Mouse (Mus musculus): ENCODE results near the gene Zfp523.
A peak's percentile ranks its signal among the peaks of the same experiment; 100 is the strongest.

Gene Zfp523

DNA sequence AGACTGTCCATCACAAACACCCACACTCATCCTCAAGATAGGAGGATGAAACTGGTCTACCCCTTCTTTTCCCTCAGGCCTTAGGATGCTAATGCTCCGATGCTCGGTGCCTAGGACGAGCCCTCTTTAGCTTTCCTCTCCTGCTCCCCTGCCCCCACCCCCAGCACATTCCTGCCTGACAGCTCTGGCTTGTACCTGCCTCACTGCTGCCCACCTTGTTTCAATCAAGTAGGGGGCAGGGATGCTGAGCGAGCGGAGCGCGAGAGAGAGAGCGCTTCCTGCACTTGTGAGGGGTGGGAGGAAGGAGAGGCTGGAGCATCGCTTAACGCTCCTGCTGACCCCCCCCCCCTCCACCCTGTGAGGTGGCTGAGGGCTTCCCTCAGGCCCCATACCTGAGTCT lies 16.6 kb upstream of the Zfp523 start:
- no peak for DNase-seq (ENCODE audit: low read depth, low spot score)

DNA sequence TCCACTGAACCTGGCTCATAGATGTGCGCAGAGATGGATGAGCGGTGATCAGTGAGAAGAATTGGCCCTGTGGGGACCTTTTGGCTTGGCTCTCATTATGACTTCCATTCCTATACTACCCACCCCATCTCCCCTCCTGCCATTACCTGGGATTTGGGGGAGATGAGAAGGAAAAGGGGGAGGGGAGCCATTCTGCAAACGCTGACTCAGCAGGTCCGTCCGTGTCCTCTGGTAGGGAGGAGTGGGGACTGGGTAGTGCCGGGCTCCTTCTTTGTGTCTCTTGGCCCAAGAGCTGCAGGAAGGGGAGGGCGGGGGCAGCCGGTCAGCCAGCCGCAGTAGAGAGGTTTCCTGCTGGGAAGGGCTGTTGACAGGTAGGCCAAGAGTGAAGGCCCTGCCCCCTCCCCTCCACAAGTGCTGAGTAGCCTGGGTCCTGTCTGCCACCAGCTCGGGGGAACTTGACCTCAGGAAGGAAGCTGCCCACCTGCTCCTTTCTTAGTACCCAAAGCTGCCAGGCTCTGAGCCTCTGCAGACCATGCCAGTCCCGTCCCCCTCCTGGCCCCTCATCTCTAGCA lies 15.5 kb upstream of the Zfp523 start:
- DNase-seq (ENCODE audit: low read depth, low spot score) = no peak

DNA sequence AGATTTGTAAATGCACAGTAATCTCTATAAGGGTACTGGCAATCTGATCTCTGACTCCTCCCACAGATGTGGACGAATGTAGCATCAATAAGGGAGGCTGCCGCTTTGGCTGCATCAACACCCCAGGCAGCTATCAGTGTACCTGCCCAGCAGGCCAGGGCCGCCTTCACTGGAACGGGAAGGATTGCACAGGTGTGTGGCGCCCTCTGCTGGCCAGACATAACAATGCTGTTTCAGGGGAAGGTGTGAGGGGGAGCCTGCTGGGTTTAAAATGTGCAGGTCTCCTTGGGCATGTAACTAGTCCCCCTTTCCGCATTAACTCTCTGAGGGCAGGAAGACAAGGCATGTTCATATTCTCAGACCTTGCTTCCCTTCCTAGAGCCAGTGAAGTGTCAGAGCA lies 13.3 kb upstream of the Zfp523 start:
- peak; percentile 86 for DNase-seq (ENCODE audit: low read depth, low spot score)

DNA sequence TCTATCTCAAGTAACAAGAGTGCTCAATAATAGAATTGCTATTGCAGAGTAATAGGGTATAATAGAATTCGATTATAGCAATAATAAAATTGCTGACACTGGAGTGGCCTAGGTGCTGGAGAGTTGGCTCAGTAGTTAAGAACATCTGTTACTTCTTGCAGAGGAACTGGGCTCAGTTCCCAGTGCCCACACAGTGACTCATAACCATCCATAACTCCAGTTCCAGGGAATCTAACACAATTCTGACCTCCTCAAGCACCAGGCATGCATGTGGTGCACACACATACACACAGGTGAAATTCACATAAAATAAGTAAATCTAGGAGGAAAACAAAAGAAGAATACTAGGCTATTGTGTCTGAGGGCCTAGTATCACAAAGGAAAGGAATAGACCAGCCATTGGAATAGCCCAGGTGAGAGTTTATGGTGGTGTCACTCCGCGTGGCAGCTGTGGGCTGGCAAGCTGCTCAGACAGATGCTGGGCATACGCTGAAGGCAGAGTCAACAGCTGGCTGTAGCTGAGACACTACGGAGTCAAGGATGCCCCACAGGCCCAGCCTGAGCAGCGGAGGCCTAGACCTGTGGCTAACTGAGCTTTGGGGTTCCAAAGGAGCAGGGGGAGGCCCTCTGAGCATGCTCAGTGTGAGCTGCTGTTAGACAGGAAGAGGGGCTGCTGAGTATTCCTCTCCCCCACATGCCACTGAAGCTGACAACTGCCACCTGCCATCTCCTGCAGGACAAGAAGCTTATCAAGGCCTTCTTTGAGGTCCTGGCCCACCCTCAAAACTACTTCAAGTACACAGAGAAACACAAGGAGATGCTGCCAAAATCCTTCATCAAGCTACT lies 6.2 kb upstream of the Zfp523 start:
- DNase-seq (ENCODE audit: low read depth, low spot score) = no peak

DNA sequence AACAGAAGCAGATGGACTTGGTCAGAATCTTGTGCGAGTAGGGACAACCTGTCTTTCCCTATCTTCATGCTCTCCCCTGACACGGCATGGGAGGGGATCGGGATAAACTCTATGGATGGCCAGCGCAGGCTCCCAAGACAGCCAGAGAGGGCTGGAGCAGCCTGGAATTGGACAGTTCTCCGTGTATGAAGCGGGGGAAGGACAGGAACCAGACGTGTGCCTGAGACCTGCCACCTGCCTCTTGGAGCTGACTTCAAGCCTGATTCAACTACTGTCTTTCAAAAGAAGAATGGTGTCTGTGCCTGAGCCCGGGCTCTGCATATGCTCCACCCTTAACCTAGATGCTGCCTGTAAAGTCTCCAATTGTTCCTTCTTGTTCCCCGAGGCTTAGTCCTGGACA lies 4.2 kb upstream of the Zfp523 start:
- DNase-seq (ENCODE audit: low read depth, low spot score) = peak; percentile 46

DNA sequence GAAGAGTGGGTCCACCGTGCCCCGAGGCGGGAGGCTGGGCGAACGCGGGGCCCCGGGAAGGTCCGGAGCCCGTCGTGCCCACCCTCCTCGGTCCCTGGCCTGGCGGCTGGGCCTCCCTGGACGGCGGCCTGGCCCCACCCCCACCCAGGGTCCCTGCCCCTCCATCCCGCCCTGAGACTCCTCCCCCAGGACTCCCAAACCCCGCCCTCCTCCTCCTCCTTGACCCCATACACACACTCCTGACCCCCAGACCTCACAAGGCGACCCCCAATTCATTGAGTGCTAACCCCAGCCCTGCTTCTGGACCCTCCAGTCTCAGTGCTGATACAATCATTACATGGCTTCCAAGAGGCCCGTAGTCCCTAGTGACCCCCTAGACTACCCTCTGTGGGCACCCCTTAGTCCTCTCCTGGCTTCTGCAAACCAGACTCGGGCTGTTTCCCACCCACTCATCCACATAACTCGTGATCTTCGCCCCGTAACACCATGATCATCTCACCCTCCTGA lies 664 bp downstream of the Zfp523 start:
- peak; percentile 79 for DNase-seq (ENCODE audit: low read depth, low spot score)

DNA sequence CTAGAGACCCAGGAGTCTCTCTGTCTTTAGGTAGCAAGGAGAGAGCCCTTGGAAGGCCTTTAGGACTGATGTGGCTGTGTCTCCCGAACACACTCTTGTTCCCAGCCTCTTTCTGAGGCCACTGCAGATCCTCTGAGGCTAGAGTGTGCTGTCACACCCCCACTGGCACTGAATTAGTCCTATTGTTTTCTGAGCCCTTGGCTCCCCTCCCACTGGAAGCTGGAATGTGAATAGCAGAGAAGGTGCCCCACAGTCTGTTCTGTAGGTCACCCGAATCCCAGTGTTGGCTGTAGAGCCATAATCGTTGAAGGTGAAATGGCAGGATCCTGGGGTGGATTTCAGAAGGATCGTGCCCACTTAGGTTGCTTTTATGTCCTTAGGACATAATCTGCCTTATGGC lies 3.4 kb downstream of the Zfp523 start:
- DNase-seq (ENCODE audit: low read depth, low spot score) = peak; percentile 67

DNA sequence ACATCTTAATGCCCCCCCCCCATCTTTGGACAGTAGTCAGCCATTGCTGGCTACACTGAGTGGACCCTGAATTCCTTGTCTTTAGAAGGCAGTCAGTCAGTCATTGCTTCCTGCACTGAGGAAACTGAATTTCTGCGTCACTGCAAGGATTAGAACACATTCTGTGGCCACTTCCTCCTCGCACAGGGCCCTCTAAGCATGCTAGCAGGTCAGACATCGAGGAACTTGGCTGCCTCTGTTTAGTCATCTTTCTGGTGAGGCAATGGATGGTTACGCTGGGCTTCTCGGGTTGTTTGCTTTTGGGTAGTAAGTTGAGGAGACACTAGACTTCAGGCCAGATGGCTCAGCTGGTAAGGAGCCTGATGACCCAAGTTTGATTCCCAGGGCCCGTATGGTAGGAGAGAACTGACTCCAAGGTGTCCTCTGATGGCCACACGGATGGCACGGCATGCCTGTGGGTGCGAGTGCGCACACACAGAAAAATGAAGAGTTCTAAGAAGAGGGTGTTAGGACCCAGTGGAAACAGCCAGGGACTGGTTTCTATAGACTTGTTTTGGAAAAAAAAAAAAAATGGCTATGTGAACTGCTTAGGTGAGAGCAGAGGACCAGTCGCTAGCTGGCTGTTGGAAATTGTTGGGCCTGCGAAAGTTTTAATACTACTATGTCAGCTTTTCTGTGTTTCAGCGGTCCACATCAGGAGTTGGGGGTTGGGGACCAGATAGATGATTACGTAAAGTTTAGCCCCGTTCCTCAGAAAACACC lies 4.0 kb downstream of the Zfp523 start:
- DNase-seq (ENCODE audit: low read depth, low spot score) = no peak

DNA sequence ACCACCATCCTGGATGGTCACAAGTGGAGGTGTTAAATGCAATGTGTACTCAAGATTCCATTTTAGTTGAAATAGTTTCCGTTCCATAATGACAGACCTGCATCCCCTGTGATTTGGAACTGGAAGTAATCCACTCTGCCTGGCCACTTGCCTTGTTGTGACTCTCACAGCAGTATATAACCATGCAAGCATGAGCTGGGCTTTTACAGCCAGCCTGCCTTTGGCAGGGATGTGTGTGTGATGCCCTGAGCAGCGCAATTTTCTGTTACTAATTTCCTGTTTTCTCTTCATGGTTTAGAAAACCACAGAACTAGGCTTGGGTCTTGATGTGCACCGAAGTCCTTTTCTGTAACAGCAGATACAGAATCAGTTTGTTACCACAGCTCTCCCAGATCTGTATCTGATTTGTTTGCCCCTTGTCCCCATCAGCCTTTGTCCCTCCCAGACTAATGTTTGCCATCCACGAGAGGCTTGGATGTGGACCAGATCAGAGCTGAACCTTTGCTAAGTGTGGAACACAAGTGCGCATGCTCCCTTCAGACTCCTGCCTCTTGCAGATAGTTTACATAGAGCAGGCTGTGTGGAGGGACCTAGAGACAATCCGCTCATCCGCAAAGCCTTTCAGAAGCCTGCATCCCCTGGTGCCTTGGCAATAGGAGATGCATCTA lies 8.2 kb downstream of the Zfp523 start:
- no peak for DNase-seq (ENCODE audit: low read depth, low spot score)

DNA sequence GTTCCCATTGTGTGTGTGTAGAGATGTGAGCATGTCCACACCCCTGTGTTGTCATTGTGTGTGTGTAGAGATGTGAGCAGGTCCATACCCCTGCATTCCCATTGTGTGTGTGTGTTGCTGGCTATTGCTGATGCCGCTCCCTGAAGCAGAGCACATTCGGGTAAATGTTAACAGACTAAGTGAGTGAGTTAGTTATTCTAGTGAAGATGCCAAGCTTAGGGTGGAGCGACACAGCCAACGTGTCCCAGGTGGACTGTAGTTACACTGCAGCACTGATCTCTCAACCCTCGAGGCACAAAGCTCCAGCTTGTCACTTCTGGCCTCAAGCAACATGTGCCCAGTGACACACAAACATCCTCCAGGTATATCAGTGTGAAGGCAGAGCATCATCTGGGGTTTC lies 11.4 kb downstream of the Zfp523 start:
- no peak for DNase-seq (ENCODE audit: low read depth, low spot score)

DNA sequence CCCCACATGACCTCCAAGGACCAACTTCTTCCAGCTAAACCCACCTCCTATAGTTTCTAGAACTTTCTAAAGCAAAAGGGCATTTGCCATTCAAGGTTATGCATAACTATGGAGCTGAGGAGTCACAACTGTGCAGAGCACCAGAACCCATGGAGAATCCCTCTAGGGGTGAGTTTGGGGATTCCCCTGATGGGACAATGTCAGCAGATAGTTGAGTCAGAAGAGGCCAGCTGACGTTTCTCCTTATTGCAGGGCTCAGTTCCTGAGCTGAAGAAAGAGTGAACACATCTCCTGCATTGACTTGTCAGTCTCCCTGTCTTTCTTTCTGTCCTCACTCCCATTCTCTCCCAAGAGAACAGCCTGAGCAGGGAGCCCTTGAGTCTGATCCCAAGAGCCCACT lies 15.8 kb downstream of the Zfp523 start:
- DNase-seq (ENCODE audit: low read depth, low spot score) = no peak

DNA sequence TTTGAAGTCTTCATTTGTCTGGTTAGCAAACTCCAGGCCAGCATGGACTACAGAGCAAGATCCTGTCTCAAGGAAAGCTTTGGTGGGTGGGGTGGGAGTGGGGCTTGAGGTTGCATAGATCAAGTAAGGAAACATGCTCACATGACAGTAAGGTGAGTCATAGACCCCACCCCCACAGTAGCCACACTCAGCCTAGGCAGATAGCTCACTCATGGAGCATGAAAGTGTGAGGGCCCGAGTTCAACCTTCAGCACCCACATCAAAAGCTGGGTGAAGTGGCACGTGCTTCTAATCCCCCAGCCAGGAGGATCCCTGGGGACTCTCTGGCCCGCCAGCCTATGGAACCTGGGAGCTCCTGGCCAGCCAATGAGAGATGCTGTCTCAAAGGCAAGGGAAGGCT lies 16.6 kb downstream of the Zfp523 start:
- DNase-seq (ENCODE audit: low read depth, low spot score) = no peak

DNA sequence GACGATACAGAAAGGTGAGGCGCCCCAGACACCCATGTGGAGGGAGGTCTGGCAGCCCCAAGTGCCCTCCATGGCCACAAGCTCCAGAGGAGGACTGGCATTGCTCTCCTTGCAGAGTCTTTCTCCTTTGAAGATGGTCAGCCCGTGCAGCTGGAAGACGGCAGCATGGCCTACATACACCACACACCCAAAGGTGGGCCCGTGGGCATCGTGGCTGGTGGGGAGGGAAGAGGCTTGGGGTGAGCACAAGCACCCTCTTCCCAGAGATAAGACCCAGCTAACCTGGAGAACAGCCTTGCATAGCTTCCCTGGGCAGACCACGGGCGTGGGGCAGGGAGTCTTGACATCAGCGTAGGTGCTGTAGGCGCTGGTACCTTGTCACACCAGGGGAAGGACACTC lies 18.1 kb downstream of the Zfp523 start:
- no peak for DNase-seq (ENCODE audit: low read depth, low spot score)

DNA sequence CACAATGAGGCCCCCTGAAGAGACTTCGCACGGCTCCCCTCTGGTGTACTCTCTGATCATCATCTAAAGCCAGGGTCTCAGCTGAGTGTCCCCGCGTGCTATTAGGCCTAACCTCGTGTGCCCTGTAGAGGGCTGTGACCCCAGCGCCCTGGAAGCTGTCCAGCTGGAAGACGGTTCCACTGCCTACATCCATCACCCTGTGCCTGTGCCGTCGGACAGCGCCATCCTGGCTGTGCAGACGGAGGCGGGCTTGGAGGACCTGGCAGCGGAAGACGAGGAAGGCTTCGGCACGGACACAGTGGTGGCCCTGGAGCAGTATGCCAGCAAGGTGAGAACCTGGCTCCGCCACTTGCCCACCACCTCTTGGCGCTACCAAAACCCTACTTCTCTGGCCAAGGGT lies 20.7 kb downstream of the Zfp523 start:
- DNase-seq (ENCODE audit: low read depth, low spot score) = no peak

DNA sequence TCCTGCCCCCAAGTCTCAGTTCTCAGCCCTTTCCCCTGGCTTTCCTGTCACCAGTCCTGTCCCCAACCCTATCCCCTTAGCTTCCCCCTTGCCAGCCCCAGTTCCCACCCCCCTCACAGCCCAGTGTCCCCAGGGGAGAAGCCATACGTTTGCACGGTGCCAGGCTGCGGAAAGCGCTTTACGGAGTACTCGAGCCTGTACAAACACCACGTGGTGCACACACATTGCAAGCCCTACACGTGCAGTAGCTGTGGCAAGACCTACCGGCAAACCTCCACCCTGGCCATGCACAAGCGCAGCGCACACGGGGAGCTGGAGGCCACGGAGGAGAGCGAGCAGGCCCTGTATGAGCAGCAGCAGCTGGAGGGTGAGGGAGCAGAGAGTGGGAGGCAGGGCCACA lies 25.1 kb downstream of the Zfp523 start:
- DNase-seq (ENCODE audit: low read depth, low spot score) = no peak

DNA sequence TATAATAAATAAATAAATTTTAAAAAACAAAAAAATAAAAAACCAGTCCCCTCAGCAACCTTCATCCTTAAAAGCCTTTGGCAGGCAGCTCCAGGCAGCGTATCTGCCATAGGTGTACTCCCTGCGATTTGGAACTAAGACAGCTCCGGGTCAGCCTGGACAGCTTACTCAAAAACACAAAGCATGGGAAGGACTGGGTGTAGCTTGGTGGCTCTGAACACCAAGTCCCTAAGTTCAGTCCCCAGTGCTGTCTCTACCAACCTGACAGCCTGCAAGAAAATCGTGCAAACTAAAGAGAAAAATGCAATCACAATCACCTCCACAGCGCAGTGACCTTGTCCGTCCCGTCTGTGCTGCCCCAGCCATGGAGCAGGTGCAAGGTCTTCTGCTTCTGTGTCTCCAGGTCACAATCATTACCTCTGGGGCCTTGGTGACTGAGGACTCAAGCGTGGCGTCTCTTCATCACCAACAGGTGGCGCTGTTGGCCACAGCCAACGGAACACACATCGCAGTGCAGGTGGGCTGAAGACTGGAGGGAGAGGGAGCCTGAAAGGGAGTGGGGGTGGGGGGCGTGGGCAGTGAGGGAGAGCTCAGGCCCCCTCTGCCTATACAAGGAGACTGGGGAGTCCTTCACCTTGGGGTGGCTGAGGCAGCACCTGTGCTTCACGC lies 27.3 kb downstream of the Zfp523 start:
- DNase-seq (ENCODE audit: low read depth, low spot score) = peak; percentile 89

DNA sequence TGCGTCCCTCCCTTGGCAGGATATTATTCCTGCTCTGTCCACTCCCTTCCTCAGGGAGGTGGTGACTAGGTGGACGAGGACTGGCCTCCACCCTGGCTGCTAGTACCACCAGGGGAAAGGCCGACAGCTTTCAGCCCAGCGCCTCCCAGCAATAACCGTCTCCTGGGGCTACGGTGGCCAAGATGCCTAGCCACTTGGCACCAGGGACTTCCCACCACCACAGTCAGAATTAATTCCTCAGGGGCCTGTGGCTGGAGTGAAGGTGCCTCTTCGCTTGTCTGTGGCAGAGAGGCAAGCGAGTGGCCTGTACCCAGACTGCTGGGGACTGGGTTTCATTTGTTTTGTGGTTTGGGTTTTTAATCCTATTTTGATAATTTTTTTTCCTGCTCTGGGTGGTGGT lies 28.5 kb downstream of the Zfp523 start:
- DNase-seq (ENCODE audit: low read depth, low spot score) = no peak

DNA sequence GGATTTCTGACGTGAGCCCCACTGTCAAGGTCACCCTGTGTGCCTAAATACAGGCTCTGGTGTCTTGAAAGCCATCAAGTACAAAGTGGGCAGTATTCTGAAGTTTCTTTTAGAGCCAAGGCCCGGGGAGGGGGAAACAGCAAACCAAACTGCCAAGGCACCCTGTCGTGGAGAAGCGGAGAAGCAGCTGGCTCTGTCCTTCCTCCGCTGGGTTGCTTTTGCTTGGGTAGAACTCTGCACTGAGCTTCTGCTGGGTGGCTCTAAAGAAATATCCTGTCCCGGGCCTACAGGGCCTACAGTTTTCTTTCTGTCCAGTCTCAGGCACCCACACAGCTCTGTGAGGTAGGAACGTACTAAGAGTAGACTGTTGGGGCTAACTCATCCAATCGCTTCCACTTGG lies 30.2 kb downstream of the Zfp523 start:
- no peak for DNase-seq (ENCODE audit: low read depth, low spot score)

DNA sequence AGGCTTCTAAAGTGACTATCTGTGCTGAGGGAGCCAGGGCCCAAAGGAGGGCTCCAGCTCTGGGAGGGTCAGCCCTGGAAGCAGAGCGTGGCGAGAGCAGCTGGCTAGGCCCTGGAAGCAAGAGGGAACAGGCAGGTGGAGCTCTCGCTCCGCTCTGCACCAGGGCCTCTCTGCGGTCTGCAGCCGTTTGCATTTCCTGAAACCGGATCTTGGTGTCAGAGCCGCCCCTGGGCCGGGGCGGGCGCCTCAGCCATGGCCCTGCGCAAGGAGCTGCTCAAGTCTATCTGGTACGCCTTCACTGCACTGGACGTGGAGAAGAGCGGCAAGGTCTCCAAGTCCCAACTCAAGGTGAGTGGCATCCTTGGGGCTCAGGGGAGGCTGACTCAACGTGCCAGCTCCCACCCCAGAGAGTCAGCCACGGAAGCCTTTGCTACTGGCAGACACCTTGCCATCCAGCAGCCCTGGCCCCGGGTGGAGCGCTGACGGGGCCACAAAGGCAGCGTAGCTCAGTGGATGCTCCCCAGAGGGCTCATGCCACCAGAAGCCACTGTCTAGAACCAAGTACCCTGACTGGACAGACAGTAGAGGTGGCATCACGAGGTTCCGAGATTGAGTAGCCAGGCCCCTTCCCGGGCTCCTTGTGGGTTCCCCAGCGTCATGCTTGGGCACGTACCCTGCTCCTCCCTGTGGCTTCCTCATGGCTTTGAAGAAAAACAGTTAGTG lies 30.8 kb downstream of the Zfp523 start, which contains the start of gene Def6:
Gene Def6 (plus strand): TSS at position 188 of the 723 bp plus-strand sequence.
- DNase-seq (ENCODE audit: low read depth, low spot score) = peak; percentile 89

DNA sequence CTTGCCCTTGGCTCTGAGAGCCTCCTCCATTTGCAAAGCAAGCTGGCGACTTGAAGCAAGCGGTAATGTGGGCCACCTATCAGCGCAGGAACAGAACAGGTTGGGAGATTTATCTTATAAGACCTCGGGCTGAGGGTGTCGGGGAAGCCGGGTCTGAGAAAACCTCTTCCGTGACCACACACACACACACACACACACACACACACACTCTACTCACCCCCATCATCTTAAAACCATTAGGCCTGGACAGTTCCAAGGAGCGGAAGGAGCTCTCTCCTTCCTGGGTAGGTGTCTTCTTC lies 31.3 kb downstream of the Zfp523 start:
- DNase-seq (ENCODE audit: low read depth, low spot score) = no peak

Measured in ZHBTc4 (cell line).